In the genomic region with DNA sequence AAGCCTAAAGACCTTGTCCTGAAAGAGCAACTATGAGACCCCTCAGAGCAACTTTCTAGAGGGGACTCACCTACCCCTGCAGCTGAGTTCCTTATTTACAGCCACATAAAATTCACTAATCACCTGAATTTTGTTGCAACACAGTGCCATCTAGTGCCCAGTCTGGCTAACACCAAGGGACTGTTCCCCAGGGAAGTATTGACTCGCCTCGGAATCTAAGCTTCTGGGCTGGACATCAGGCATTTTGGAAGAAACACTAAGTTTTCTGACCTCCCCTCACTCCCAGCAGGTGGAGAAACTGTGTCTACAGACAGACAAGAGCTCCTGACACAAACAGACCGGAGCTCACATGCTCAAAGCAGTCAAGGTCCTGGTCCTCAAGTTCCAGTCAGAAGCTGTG, we compare ENCODE assay signal across 8 mouse cellular contexts.
A peak's percentile ranks its signal among the peaks of the same experiment; 100 is the strongest.
DNase-seq lines count a peak whose midpoint lies in the region; ATAC-seq and TF ChIP-seq lines count a peak whose summit lies in the region.
"Had no signal": no experiment of that assay in that cellular context is flagged by ENCODE, and none has a peak within 500 bp of the region (broad histone marks: within the 10 kb centered on the region; RNA-seq: fewer than 3 reads in every experiment).

No protein-coding gene starts in this region.

- TF ChIP-seq EP300 in heart, postnatal 0 days (IDR thresholded peaks at IDR 0.05; ENCODE audit: low read depth), result no peak

- TF ChIP-seq CTCF in heart, postnatal 0 days (IDR thresholded peaks at IDR 0.05; ENCODE audit: low read depth), result peak; percentile 73

- WGBS in embryonic facial prominence, embryonic 10.5 days, result 11% methylated on average over 3 of the region's 3 CpGs
- 10% methylated on average over 3 of the region's 3 CpGs for WGBS in heart, postnatal 0 days

- H3K9me3 ChIP-seq in embryonic facial prominence, embryonic 10.5 days, result no peaks in the 10 kb centered on the region
- no peaks in the 10 kb centered on the region for H3K9me3 ChIP-seq in heart, postnatal 0 days (replicated peaks; ENCODE audit: control insufficient read depth, low read length)
- H3K9me3 ChIP-seq: liver, embryonic 13.5 days had no signal

- H3K4me1 ChIP-seq in embryonic facial prominence, embryonic 10.5 days, result peaks cover 11% of the 10 kb centered on the region
- peaks cover 3% of the 10 kb centered on the region; the same call in 1 of the 2 replicates for H3K4me1 ChIP-seq in heart, postnatal 0 days (ENCODE audit: control insufficient read depth, insufficient read depth)
- H3K4me1 ChIP-seq: liver, embryonic 13.5 days had no signal

- peaks cover 34% of the 10 kb centered on the region for H3K27me3 ChIP-seq in embryonic facial prominence, embryonic 10.5 days (replicated peaks; ENCODE audit: low read depth, poor library complexity, severe bottlenecking)
- H3K27me3 ChIP-seq in heart, postnatal 0 days (ENCODE audit: control insufficient read depth, insufficient read depth, low read length), result peaks cover 15% of the 10 kb centered on the region; the same call in 1 of the 2 replicates
- H3K27me3 ChIP-seq: liver, embryonic 13.5 days had no signal

- H3K9ac ChIP-seq in heart, postnatal 0 days (replicated peaks; ENCODE audit: low read depth, low read length), result no peak overlapping the region
- H3K9ac ChIP-seq: liver, embryonic 13.5 days had no signal

- H3K36me3 ChIP-seq in embryonic facial prominence, embryonic 10.5 days (replicated peaks), result no peaks in the 10 kb centered on the region
- H3K36me3 ChIP-seq in heart, postnatal 0 days (replicated peaks; ENCODE audit: control insufficient read depth, insufficient read depth, low read length), result no peaks in the 10 kb centered on the region
- H3K36me3 ChIP-seq: liver, embryonic 13.5 days had no signal

- ATAC-seq in heart, postnatal 0 days (ENCODE audit: insufficient read depth, low read depth), result peak; percentile 58; the same call in 1 of the 2 replicates
- 0 out of 2 replicates have a peak, but pooled peaks have one; percentile 47 for ATAC-seq in megakaryocyte-erythroid progenitor cell, adult 5-6 weeks (replicated peaks; ENCODE audit: low FRiP score, low TSS enrichment, poor library complexity, severe bottlenecking)

- H3K27ac ChIP-seq in embryonic facial prominence, embryonic 10.5 days (replicated peaks), result no peak overlapping the region
- no peak overlapping the region for H3K27ac ChIP-seq in heart, postnatal 0 days (ENCODE audit: low read depth)
- H3K27ac ChIP-seq: liver, embryonic 13.5 days had no signal

- DNase-seq in ES-CJ7 (ENCODE audit: low read depth, low spot score), result peak; percentile 76
- DNase-seq in adrenal gland, postnatal 14 days, result peak; percentile 81
- DNase-seq in embryonic facial prominence, embryonic 10.5 days (ENCODE audit: low spot score), result peak; percentile 69
- DNase-seq in heart, postnatal 0 days (ENCODE audit: low spot score), result peak; percentile 81
- DNase-seq in layer of hippocampus, adult 9-11 months, result peak; percentile 32
- DNase-seq in spleen, adult 12 weeks (ENCODE audit: low spot score), result peak; percentile 6
- DNase-seq: liver, embryonic 13.5 days had no signal

- H3K4me2 ChIP-seq in heart, postnatal 0 days (ENCODE audit: low read depth, low read length), result no peak overlapping the region
- H3K4me2 ChIP-seq: liver, embryonic 13.5 days had no signal

- H3K4me3 ChIP-seq in embryonic facial prominence, embryonic 10.5 days, result no peak overlapping the region
- H3K4me3 ChIP-seq in heart, postnatal 0 days (ENCODE audit: low read depth, low read length), result no peak overlapping the region
- H3K4me3 ChIP-seq: liver, embryonic 13.5 days had no signal

Comparison
In these comparisons a context has a peak if more than half of its experiments do, and no peak if none do; other contexts are left out.
1. DNase-seq: peak in every context shown above with its lines; median percentile 81 in adrenal gland, postnatal 14 days; 81 in heart, postnatal 0 days; 76 in ES-CJ7; 69 in embryonic facial prominence, embryonic 10.5 days; 32 in layer of hippocampus, adult 9-11 months; 6 in spleen, adult 12 weeks.